Mouse (Mus musculus) heart, embryonic 12.5 days (tissue): ENCODE data around the gene Fam117b. TPM values are rescaled to one million over a fixed set of nuclear protein-coding genes. Genes with fewer than 3 reads are reported as not detected.

Source experiments
- ATAC-seq: fragments of 200-750 bp; cut with Nextera tagmentation; 2 replicates; pipeline ENCODE4 v1.8.0; 2017; ENCODE audit warnings: moderate TSS enrichment, moderate library complexity; ENCODE audit not compliant: insufficient number of reproducible peaks, low FRiP score
- H3K27ac ChIP-seq: fragments of 300-500 bp; sonication (generic); 2 replicates; pipeline ENCODE4 v1.5.1; 2016; ENCODE audit warnings: mild to moderate bottlenecking, moderate library complexity; ENCODE audit not compliant: poor library complexity, severe bottlenecking
- H3K27me3 ChIP-seq: fragments of 300-500 bp; sonication (generic); replicated peaks from 2 replicates; pipeline ENCODE4 v1.6.1; 2016; ENCODE audit warnings: mild to moderate bottlenecking, moderate library complexity
- H3K36me3 ChIP-seq: fragments of 300-500 bp; sonication (generic); 2 replicates; pipeline ENCODE4 v1.6.1; 2016; ENCODE audit warnings: mild to moderate bottlenecking, moderate library complexity
- H3K4me1 ChIP-seq: fragments of 300-500 bp; sonication (generic); replicated peaks from 2 replicates; pipeline ENCODE4 v1.6.1; 2016; ENCODE audit warnings: mild to moderate bottlenecking
- H3K4me2 ChIP-seq: fragments of 300-500 bp; sonication (generic); 2 replicates; pipeline ENCODE4 v1.6.1; 2016; ENCODE audit warnings: mild to moderate bottlenecking, moderate library complexity
- H3K4me3 ChIP-seq: fragments of 300-500 bp; sonication (generic); 2 replicates; pipeline ENCODE4 v1.5.1; 2016; ENCODE audit warnings: mild to moderate bottlenecking
- H3K9ac ChIP-seq: fragments of 300-500 bp; sonication (generic); 2 replicates; pipeline ENCODE4 v1.6.1; 2016; ENCODE audit warnings: mild to moderate bottlenecking, moderate library complexity
- H3K9me3 ChIP-seq: fragments of 300-500 bp; sonication (generic); replicated peaks from 2 replicates; pipeline ENCODE4 v1.6.1; 2016; ENCODE audit warnings: mild to moderate bottlenecking, moderate library complexity
- WGBS: fragments of 180-500 bp; shearing (Covaris S2); methylation state at CpG from one replicate; pipeline ENCODE4 v1.1.7; 2016; 5-methylcytosine and 5-hydroxymethylcytosine counted together
- polyA plus RNA-seq: library from polyadenylated mRNA; unstranded; fragments of >200 nt; fragmentation: Nextera tagmentation; extraction: Ambion mirVana; gene quantifications from 2 replicates; pipeline ENCODE4 v1.2.1, GENCODE M21; 2016

The Fam117b gene
- polyA plus RNA-seq, 1 experiment from 2014 or later = 6.6 TPM

DNA sequence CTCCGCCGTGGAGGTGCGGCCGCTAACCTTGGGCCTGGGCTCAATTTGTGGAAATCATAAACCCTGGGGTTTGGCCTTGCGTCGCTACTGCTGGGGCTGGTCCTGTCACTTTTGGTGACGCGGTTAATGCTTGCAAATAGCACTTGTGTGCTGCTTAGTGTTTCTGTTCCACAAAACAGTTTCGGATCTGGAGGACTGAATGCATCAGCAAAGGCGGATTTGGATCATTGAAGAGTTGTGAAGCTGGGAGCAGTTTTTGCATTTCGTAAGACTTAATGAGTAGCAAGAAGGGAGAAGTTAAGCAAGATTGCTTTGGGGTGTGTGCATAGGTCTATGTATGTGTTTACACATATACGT, 1.0 kb downstream of the Fam117b start:
- peak overlapping the region; percentile 70 for H3K4me2 ChIP-seq
- H3K4me3 ChIP-seq = peak overlapping the region; percentile 84
- no peaks in the 10 kb centered on the region for H3K9me3 ChIP-seq
- no peaks in the 10 kb centered on the region for H3K27me3 ChIP-seq
- H3K9ac ChIP-seq = peak overlapping the region; percentile 96
- H3K27ac ChIP-seq = no peak overlapping the region
- 5% methylated on average over 12 of the region's 12 CpGs for WGBS
- no peaks in the 10 kb centered on the region for H3K36me3 ChIP-seq
- H3K4me1 ChIP-seq = peaks cover 26% of the 10 kb centered on the region
- ATAC-seq = no peak

DNA sequence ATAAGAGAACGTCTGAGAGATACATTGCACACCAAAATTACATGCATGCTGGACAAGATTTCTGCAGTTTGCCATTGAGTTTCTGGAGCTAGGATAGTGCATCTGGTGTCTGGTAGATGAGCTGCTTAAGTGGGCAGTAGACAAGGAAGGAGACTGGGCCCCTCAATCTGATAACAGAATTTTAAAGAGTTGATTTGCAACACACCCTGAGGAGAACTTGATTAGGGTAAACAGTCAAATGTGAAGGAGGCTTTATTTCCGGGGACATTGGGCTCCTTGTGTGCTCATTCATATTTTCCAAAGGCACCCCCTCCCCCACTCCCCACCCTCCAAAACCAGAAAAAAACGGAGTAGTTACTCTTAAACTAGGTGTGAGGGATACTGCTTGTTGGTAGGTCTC, 2.0 kb downstream of the Fam117b start:
- Histone ChIP-seq H3K9me3 (no peaks in the 10 kb centered on the region), H3K27me3 (no peaks in the 10 kb centered on the region), H3K4me3 (no peak overlapping the region; the same call in 1 of the 2 replicates), H3K36me3 (no peaks in the 10 kb centered on the region), H3K4me2 (peak overlapping the region; percentile 70), H3K9ac (no peak overlapping the region), H3K27ac (no peak overlapping the region), H3K4me1 (peaks cover 26% of the 10 kb centered on the region)
- no peak for ATAC-seq
- 46% methylated on average over 3 of the region's 3 CpGs for WGBS

DNA sequence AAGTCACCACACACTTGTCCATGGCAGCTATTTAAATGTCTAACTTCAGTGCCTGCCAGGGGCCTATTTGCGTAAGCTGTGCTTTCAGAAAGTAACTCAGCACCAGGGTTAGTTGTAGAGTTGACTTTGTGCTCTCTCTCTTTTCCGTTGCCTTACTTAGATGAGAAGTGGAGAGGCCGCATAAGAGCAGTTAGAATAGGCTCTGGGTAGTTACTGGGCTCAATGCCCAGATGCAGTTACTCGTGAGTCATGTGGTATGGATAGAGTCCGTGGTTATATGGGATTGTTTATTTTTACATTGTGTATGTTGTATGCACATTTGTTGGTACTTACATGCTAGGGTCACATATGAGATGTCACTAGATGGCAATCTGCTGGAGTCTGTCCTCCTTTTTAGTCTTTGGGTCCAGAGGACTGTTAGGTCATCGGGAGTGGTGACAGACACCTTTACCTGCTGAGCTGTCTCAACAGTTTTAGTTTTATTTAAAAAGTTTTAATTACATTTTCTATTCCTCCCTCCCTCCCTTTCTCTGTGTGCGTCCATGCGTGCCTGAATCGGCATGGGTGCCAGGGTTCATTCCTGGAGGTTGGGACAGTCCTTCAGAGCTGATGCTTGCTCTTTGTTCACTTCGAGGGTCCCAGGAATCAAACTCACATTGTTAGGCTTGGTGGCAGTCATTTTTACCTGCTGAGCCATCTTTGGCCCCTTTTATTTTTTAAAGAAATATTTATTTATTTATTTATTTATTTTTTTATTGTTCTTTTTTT, 3.2 kb downstream of the Fam117b start:
- 73% methylated on average over 10 of the region's 10 CpGs for WGBS
- H3K4me3 ChIP-seq = no peak overlapping the region
- H3K27me3 ChIP-seq = no peaks in the 10 kb centered on the region
- no peak overlapping the region for H3K9ac ChIP-seq
- no peaks in the 10 kb centered on the region for H3K36me3 ChIP-seq
- H3K27ac ChIP-seq = peak overlapping the region; percentile 31; the same call in 1 of the 2 replicates
- H3K9me3 ChIP-seq = no peaks in the 10 kb centered on the region
- H3K4me2 ChIP-seq = no peak overlapping the region
- H3K4me1 ChIP-seq = peaks cover 26% of the 10 kb centered on the region
- no peak for ATAC-seq

DNA sequence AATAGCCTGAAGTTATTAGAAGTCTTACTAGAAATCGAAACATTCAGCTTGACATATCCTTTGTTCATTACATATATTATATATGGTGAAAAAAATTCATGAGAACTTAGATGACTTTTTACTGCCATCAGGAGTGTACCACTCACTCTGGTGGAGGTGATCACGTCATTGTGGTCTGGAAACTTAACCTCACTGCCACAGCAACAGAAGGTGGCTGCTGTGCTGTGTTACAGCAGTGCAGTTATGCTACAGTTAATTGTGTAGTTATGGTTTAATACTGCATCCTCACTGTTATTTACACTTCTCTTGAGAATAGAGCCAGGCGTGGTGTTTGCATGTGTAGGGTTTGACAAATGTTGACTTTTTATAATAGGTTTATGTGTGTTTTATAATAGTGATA, 4.6 kb downstream of the Fam117b start:
- no peak overlapping the region for H3K27ac ChIP-seq
- ATAC-seq = no peak
- no peaks in the 10 kb centered on the region for H3K9me3 ChIP-seq
- no peak overlapping the region for H3K4me2 ChIP-seq
- no peaks in the 10 kb centered on the region for H3K27me3 ChIP-seq
- no peak overlapping the region for H3K9ac ChIP-seq
- peaks cover 26% of the 10 kb centered on the region for H3K4me1 ChIP-seq
- no peaks in the 10 kb centered on the region for H3K36me3 ChIP-seq
- WGBS = 78% methylated on average over 3 of the region's 3 CpGs
- no peak overlapping the region for H3K4me3 ChIP-seq

DNA sequence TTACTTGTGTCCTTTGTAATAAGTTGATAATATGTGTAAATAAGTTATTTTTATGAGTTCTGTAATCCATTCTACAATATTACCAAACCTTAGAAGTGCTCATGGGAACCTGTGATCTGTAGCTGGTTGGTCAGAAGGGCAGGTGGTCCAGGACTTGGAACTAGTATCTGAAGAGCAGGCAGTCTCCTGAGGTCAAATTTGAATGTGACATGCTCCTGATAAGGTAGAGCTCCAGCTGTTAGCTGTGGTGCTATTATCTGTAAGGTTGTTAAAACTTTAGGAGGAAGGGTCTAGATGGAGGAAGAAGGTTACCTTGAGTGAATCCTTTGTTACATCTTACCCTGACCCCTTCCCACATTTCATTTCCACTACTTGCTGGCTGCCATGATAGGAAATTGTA, 5.3 kb downstream of the Fam117b start:
- H3K4me2 ChIP-seq = no peak overlapping the region
- H3K9me3 ChIP-seq = no peaks in the 10 kb centered on the region; the same call in 1 of the 2 replicates
- no peak overlapping the region for H3K4me3 ChIP-seq
- peaks cover 26% of the 10 kb centered on the region for H3K4me1 ChIP-seq
- H3K27me3 ChIP-seq = no peaks in the 10 kb centered on the region
- H3K9ac ChIP-seq = no peak overlapping the region
- no peak for ATAC-seq
- H3K36me3 ChIP-seq = no peaks in the 10 kb centered on the region
- no peak overlapping the region for H3K27ac ChIP-seq

DNA sequence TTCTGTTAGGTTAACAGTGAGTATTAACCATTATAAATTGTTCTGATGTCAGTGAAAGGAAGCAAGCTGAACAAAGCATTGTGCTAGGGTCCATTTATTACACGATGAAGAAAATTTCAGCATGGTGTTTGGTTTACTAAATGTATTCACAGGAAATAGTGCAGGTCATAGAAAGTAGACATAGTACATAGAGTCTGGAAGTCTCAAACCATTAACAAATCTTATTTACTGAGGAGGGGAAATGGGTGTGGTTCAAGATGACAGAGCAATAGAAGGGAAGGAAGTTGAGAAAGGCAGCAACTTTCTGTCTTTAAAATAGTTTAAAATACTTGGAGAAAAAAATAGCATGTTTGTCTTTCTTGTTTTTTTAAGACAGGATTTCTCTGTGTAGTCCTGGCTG, 10.4 kb downstream of the Fam117b start:
- no peak for ATAC-seq
- WGBS = 69% methylated on average over 1 of the region's 1 CpGs
- Histone ChIP-seq H3K36me3 (0 out of 2 replicates have a peak, but pooled peaks cover 2% of the 10 kb centered on the region), H3K4me1 (0 out of 2 replicates have a peak, but pooled peaks cover under 1% of the 10 kb centered on the region), H3K9ac (no peak overlapping the region), H3K9me3 (no peaks in the 10 kb centered on the region; the same call in 1 of the 2 replicates), H3K27me3 (no peaks in the 10 kb centered on the region), H3K4me3 (no peak overlapping the region), H3K27ac (no peak overlapping the region), H3K4me2 (no peak overlapping the region)

DNA sequence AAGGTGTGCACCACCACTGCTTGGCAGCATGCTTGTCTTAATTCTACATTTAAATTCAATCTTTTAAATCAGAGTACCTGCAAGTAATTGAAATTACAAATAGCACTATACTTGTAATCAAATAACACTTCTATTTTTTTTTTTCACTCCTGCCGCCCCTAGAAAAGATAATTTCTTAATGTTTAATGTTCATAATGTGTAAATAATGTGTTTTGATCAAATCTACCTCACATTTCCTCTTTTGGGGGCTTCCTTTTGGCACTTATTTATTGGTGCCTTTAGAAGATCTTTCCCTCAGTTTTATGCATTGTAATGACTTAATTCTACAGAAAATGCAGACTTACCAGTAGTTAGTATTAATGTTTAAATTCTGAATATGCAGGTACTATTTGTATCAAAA, 10.9 kb downstream of the Fam117b start:
- Histone ChIP-seq H3K4me2 (no peak overlapping the region), H3K4me1 (no peaks in the 10 kb centered on the region), H3K9ac (no peak overlapping the region), H3K9me3 (no peaks in the 10 kb centered on the region; the same call in 1 of the 2 replicates), H3K27me3 (no peaks in the 10 kb centered on the region), H3K27ac (no peak overlapping the region), H3K36me3 (0 out of 2 replicates have a peak, but pooled peaks cover 2% of the 10 kb centered on the region), H3K4me3 (no peak overlapping the region)
- 80% methylated on average over 1 of the region's 1 CpGs for WGBS
- ATAC-seq = no peak

DNA sequence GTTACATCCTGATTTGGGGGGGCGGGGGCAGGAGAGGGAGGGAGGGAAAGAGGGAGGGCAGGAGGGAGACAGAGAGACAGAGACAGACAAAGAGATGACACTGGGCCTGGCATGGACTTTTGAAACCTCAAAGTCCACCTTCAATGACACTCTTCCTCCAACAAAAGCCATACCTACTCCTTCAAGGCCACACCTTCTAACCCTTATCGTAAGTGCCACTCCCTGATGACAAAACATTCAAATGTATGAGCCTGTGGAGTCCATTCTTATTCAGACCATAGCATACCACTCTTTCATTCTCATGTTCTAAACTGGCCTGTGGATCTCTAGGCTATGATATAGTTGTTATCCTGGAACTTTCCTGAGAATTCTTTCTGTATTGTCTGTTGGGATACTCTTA, 11.6 kb downstream of the Fam117b start:
- H3K36me3 ChIP-seq = 0 out of 2 replicates have a peak, but pooled peaks cover 2% of the 10 kb centered on the region
- no peak for ATAC-seq
- WGBS = 95% methylated on average over 2 of the region's 2 CpGs
- no peak overlapping the region for H3K27ac ChIP-seq
- H3K4me1 ChIP-seq = no peaks in the 10 kb centered on the region
- H3K9ac ChIP-seq = no peak overlapping the region
- no peak overlapping the region for H3K4me2 ChIP-seq
- H3K4me3 ChIP-seq = no peak overlapping the region
- no peaks in the 10 kb centered on the region; the same call in 1 of the 2 replicates for H3K9me3 ChIP-seq
- no peaks in the 10 kb centered on the region for H3K27me3 ChIP-seq

DNA sequence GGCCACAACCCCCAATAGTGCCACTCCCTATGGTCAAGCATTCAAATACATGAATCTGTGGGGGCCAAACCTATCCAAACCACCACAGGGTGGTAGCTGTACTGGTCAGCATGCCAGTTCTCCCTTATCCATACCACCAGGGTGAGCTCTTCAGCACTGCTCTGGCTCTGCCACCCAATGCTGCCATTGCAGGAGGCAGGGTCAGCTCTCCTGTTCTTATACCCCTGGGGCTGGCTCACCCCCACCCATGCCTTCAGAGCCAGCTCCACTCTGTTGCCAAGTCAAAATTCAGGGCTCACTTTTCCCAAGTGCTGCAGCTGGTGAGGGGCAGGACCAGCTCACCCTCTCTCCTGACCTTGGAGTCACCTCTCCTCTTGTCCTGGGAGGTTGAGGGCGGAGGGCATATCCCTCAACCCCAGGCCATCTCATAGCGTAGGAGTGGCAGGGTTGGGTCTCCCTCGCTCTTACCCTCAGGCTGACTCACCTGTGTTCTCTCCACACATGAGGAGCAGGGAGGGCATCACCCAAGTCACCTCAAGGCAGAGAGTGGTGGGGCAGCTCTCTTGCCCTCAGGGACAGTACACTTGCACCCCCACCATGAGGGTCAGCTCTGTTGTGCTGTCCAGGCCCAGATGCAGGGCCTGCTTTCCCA, 13.3 kb downstream of the Fam117b start:
- Histone ChIP-seq H3K27ac (no peak overlapping the region), H3K9me3 (no peaks in the 10 kb centered on the region; the same call in 1 of the 2 replicates), H3K9ac (no peak overlapping the region), H3K36me3 (0 out of 2 replicates have a peak, but pooled peaks cover 2% of the 10 kb centered on the region), H3K4me3 (no peak overlapping the region), H3K4me1 (no peaks in the 10 kb centered on the region), H3K27me3 (no peaks in the 10 kb centered on the region), H3K4me2 (no peak overlapping the region)
- ATAC-seq = peak; percentile 36; the same call in 1 of the 2 replicates
- 88% methylated on average over 3 of the region's 3 CpGs for WGBS

DNA sequence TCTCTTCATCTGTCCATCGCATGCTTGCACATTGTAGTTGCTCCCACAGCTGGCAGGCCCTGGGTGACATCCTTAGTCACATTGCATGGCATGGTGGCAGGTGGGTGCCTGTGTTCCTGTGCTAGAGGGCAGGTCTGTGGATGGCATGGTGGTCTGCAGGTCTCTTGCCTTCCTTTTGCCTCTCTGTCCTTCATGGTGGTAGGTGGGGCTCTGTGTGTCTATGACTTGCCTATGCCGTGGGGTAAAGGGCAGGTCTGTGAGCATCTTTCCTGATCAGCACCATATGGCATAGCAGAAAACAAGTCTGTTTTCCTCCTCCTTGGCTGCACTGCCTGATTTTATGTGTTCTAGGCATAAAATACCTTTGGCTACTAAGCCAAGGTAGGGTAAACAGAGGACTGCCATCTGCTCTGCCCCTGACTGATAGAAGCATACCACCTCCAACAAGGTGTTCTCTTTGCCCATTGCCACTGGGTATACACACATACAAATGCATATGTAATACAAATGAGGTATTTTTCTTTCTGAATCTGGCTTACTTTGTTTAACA, 14.4 kb downstream of the Fam117b start:
- Histone ChIP-seq H3K27ac (no peak overlapping the region), H3K9me3 (no peaks in the 10 kb centered on the region; the same call in 1 of the 2 replicates), H3K4me3 (no peak overlapping the region), H3K4me2 (no peak overlapping the region), H3K36me3 (0 out of 2 replicates have a peak, but pooled peaks cover 2% of the 10 kb centered on the region), H3K4me1 (no peaks in the 10 kb centered on the region), H3K27me3 (no peaks in the 10 kb centered on the region), H3K9ac (no peak overlapping the region)
- no peak for ATAC-seq
- 87% methylated on average over 2 of the region's 2 CpGs for WGBS

DNA sequence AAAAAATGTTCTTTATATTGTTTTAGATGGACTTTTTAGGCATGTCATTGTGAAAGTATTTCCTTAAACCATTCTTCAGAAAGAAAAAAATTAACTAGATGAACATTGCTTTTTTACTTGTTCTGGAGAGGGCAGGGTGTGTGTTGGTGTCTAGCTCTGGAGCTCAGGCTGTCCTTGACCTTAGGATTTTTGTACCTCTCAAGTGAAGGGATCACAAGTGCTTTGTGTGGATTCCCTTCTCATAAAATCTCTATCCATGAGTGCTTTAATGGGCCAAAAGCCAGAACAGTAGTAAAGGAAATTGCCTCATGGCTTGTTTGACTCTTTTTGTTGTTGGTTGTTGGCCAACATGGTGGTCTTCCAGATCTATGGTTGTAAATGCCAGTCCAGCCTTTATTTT, 18.1 kb downstream of the Fam117b start:
- H3K9me3 ChIP-seq = no peaks in the 10 kb centered on the region
- no peak overlapping the region for H3K27ac ChIP-seq
- H3K36me3 ChIP-seq = 0 out of 2 replicates have a peak, but pooled peaks cover 2% of the 10 kb centered on the region
- H3K27me3 ChIP-seq = no peaks in the 10 kb centered on the region
- ATAC-seq = no peak
- no peak overlapping the region for H3K4me2 ChIP-seq
- no peak overlapping the region for H3K4me3 ChIP-seq
- no peak overlapping the region for H3K9ac ChIP-seq
- no peaks in the 10 kb centered on the region for H3K4me1 ChIP-seq
